Mouse (Mus musculus) splenic B cell, adult 2 months (primary cell): ENCODE results near the gene Lrp11.

Experiments used
- DNase-seq: peaks from one replicate; pipeline ENCODE4 v3.0.0-alpha.2; 2011; ENCODE audit warnings: low read depth, low spot score
- H3K27me3 ChIP-seq: 2 replicates; pipeline ENCODE4 v1.6.1; 2012; ENCODE audit warnings: mild to moderate bottlenecking, low read length, moderate library complexity, mixed read lengths; ENCODE audit not compliant: control insufficient read depth, poor library complexity, insufficient read depth, severe bottlenecking
- H3K36me3 ChIP-seq: 2 replicates; pipeline ENCODE4 v1.6.1; 2012; ENCODE audit warnings: mild to moderate bottlenecking, low read length, moderate library complexity, mixed read lengths; ENCODE audit not compliant: control insufficient read depth, poor library complexity, insufficient read depth, severe bottlenecking

Lrp11 gene

DNA sequence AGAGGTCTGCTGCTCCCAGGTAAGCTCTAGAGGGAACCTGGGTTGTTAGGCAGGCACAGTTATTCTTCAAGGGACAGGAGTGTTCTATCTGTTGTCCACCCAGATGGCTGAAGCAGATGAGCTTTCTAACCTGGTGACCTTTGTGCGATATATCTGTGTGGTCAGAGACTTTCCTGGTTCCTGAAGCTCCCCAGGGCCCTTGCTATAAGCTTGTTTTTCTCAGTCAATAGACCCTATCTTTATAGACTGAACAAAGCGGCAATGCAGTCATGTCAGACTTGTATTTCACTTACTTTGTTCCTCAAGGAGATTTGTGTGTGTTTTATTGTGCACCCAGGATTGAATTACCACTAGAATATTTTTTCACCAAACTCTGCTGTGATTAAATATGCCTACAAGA, 61.5 kb downstream of the Lrp11 start:
- DNase-seq: no peak
- Histone ChIP-seq H3K27me3 (no peaks in the 10 kb centered on the region), H3K36me3 (peaks cover 4% of the 10 kb centered on the region)

DNA sequence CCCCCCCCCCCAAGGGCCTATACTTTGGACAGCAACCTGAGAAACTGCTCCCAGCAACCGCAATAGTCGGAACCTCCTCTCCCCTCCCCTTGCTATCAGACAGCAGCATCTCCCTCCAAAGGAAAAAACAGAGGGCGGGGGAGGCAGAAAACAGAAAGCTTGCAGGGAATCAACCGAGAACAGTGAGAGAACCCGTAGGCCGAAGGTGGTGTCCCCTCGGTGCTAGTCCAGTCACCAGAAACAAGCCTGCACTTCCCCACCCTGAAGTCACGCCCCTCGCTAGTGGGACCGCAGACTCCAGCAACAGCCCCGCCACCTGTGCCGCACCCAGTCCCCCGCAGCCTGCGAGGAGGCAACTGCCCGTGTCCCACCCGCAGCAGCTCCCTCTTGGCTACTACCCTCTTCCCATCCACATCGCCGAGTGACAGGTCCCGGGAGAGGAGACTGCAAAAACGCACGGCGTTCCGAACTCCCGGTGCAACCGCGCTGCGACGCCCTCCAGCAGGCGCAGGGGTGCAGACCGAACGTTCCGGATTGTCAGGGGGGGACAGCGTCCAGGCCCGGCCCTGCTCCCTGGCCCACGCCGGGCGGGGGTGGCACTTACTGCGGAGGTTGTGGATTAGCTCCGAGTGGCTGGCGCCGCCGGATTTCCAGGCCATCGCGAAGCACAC, 73.0 kb downstream of the Lrp11 start:
- Histone ChIP-seq H3K27me3 (no peaks in the 10 kb centered on the region), H3K36me3 (no peaks in the 10 kb centered on the region)
- DNase-seq: peak; percentile 82

DNA sequence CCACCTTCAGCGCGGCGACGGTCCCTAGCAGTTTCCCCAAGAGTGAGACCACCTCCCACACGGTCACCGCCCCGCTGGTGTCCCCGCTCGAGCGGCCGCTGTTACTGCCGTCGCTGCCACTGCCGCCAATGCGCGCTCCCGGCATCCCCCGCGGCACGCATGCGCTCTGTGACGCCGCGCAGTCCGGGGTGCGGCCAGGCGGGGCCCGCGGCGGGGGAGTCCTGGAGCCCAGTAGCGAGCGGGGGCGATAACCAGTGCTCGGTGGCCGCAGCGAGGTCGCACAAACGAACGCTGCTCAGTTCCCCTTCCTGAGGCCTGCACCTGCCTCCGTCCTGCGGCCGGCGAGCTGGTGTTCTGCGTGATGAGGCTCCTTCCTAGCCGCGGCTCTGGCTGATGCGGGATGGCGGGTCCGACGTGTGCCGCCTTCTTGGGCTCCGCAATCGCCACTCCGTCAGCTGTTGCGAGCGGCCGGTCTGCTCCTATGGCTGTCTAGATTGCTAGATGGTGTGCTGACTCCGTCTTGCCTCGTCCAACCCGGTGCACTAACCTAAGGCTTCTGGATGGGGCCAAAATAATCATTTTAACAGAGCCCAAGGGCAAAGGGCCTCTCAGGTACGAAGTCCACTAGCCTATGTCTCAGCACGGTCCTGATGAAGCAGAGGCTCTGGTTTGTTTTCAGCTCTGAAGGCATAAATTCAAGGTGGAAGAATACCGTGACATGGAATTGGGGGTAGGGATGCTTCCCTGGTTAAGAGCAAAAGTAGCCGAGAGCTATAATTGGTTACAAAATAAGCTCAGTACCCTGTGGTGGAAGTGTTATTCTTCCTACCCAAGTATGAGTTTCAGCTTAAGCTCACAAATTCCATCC, 73.8 kb downstream of the Lrp11 start:
- H3K27me3 ChIP-seq: no peaks in the 10 kb centered on the region
- no peaks in the 10 kb centered on the region for H3K36me3 ChIP-seq
- peak; percentile 94 for DNase-seq

DNA sequence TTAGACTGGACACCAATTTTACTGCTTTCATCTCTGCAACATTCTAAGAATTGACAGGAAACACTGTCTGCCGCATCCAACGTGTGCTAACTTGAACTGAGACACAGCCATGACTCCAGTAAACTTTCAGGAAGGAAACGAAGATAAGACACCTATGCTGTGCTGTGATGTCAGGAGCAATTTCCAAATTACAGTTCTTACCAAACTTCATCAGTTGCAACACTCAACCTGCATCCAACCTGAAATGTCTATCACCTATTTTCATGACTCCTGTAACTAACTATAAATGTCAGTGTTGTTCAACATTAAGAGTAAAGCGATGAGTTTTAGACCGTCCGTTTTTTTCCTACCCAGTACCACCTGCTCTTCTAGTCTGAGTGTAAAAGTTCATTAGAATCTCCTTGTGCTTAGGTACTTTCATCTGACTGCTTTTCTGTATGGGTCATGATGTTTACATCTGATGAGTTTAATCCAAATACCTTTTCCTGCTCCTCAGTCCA, 74.5 kb downstream of the Lrp11 start:
- DNase-seq: no peak
- Histone ChIP-seq H3K36me3 (no peaks in the 10 kb centered on the region), H3K27me3 (no peaks in the 10 kb centered on the region)

DNA sequence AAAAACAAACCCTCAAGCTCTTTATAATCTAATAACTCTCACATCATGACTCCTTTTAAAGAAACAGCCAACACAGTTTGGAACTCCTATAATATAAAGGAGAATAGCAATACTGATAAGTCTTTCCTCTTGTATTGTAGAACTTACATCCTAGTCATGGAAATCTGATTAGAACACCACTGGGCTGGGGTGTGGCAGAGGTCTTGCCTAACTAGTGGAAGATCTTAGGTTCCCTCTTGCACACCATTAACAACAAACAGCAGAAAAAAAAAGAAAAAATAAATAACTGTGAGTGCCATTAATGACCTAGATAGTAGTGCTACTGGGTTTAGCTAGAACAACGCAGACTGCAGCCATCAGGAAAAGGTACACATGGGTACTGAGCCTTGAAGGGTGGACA, 75.3 kb downstream of the Lrp11 start:
- no peaks in the 10 kb centered on the region for H3K27me3 ChIP-seq
- no peak for DNase-seq
- H3K36me3 ChIP-seq: no peaks in the 10 kb centered on the region

DNA sequence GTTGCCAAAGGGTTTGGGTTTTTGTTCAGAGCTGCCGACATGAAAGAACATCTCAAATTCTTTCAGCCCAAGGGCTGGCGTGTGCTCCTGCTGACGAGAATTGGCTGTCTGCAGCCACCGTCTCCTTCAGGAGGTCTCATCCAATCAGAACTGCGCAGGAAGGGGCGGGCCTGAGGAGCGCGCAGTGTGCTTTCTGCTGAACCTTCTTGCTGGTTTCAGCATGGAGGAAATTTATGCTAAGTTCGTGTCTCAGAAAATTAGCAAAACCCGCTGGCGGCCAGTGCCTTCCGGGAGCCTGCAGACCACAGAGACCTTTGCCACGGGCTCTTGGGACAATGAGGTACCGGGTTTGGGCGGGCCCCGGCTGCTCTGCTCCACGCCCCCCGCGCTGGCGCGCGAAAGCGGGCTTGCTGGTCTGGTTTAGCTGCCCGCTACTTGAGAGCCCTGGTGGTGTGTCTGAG, 77.8 kb downstream of the Lrp11 start, which contains the start of gene Nup43:
Nup43 (plus strand) TSS at position 162 of the 461 bp plus-strand sequence.
- H3K36me3 ChIP-seq: peaks cover 3% of the 10 kb centered on the region
- no peaks in the 10 kb centered on the region for H3K27me3 ChIP-seq
- DNase-seq: peak; percentile 95

DNA sequence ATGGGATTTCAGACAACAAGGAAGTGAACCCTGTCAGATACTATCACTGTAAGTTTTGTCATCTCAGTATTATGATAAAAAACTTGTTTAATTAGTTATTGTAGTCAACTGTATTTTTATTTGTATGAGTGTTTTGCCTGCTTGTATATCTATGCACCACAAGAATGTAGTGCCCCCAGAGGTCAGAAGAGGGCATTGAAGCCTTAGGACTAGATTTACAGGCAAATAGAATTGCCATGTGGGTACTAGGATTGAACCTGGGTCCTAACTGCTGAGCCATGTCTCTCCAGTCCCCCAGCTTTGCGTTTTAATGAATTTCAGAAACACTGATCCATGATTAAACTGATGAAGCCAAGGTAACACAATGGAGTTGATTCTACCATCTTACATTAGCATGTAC, 84.1 kb downstream of the Lrp11 start:
- peaks cover 8% of the 10 kb centered on the region for H3K36me3 ChIP-seq
- peak; percentile 71 for DNase-seq
- H3K27me3 ChIP-seq: no peaks in the 10 kb centered on the region
